Mouse (Mus musculus) bone marrow macrophage, adult 2 months (primary cell): ENCODE data around the gene Olfr963. TPM values are rescaled to one million over a fixed set of nuclear protein-coding genes. Genes with fewer than 3 reads are reported as not detected.
"Not testable (repeated sequence)": the region's sequence is repeated elsewhere in the genome, so short reads cannot be mapped to it uniquely, and the experiment has no call there.

Experiments
- H3K27ac ChIP-seq: 2 replicates; pipeline ENCODE4 v1.5.1; 2012; ENCODE audit warnings: low read depth, low read length; ENCODE audit not compliant: insufficient read depth
- H3K4me1 ChIP-seq: 2 replicates; pipeline ENCODE4 v1.6.1; 2012; ENCODE audit warnings: low read length; ENCODE audit not compliant: control insufficient read depth, insufficient read depth
- H3K4me3 ChIP-seq: 2 replicates; pipeline ENCODE4 v1.5.1; 2012; ENCODE audit warnings: mild to moderate bottlenecking, low read length, moderate library complexity; ENCODE audit not compliant: insufficient read depth
- CTCF ChIP-seq: IDR thresholded peaks from 2 replicates; pipeline ENCODE4 v1.5.1; 2012; ENCODE audit warnings: low read depth, mild to moderate bottlenecking, low read length, moderate library complexity
- POLR2A ChIP-seq: IDR thresholded peaks from 2 replicates; pipeline ENCODE4 v1.6.1; 2012; ENCODE audit warnings: mild to moderate bottlenecking, low read depth, low read length, borderline replicate concordance
- polyA plus RNA-seq: library from polyadenylated mRNA; stranded (reverse); fragments of >200 nt; gene quantifications from 2 replicates; pipeline ENCODE4 v1.2.4, GENCODE M21; 2012; ENCODE audit not compliant: missing spikeins, insufficient read depth, insufficient read length

The Olfr963 gene
- polyA plus RNA-seq, 1 experiment, result not detected

- H3K4me1 ChIP-seq, result peaks cover 9% of the 10 kb centered on the region
- TF ChIP-seq CTCF (no peak), POLR2A (no peak)
- no peak overlapping the region for H3K4me3 ChIP-seq
- H3K27ac ChIP-seq, result no peak overlapping the region
Measured at GRCm38 (mm10) chr9:39674820-39675219, 7.8 kb downstream of the Olfr963 start.

- TF ChIP-seq POLR2A (no peak), CTCF (no peak)
- Histone ChIP-seq H3K27ac (no peak overlapping the region), H3K4me1 (peaks cover 9% of the 10 kb centered on the region), H3K4me3 (no peak overlapping the region)
Measured at GRCm38 (mm10) chr9:39678557-39678956, 11.6 kb downstream of the Olfr963 start.

GRCm38 (mm10) chr9:39679280-39679679 lies 12.3 kb downstream of the Olfr963 start:
- peaks cover 9% of the 10 kb centered on the region for H3K4me1 ChIP-seq
- no peak overlapping the region for H3K4me3 ChIP-seq
- no peak overlapping the region for H3K27ac ChIP-seq
- TF ChIP-seq CTCF, result no peak
- no peak for TF ChIP-seq POLR2A

- H3K4me1 ChIP-seq, H3K4me3 ChIP-seq, H3K27ac ChIP-seq: not testable (repeated sequence)
Measured at GRCm38 (mm10) chr9:39701123-39701522, 34.1 kb downstream of the Olfr963 start.

GRCm38 (mm10) chr9:39707017-39707416 lies 40.0 kb downstream of the Olfr963 start, which contains the start of gene Olfr149:
TSS of gene Olfr149 (minus strand) at chr9:39707117.
- H3K4me3 ChIP-seq, result no peak within 1 kb of the TSS
- H3K27ac ChIP-seq, result no peak within 1 kb of the TSS
- peaks cover 4% of the 10 kb centered on the region; the same call in 1 of the 2 replicates for H3K4me1 ChIP-seq
- TF ChIP-seq POLR2A (no peak), CTCF (no peak)

- Histone ChIP-seq H3K4me3 (no peak overlapping the region), H3K4me1 (peaks cover 4% of the 10 kb centered on the region; the same call in 1 of the 2 replicates), H3K27ac (no peak overlapping the region)
- TF ChIP-seq CTCF (no peak), POLR2A (no peak)
Measured at GRCm38 (mm10) chr9:39708958-39709357, 42.0 kb downstream of the Olfr963 start.

- H3K27ac ChIP-seq, result no peak within 1 kb of the TSS
- TF ChIP-seq POLR2A (no peak), CTCF (no peak)
- no peak within 1 kb of the TSS for H3K4me3 ChIP-seq
- H3K4me1 ChIP-seq, result peaks cover 4% of the 10 kb centered on the region; the same call in 1 of the 2 replicates
Measured at GRCm38 (mm10) chr9:39711053-39711452, 44.0 kb downstream of the Olfr963 start, which contains the start of gene Olfr965. TSS of gene Olfr965 (plus strand) at chr9:39711353.

Other genes starting within 250 kb of the Olfr963 start
- not detected in 2 replicates for gene Olfr952, start 240.1 kb upstream of the Olfr963 start, polyA plus RNA-seq
- not detected in 2 replicates for gene Olfr954, start 210.5 kb upstream of the Olfr963 start, polyA plus RNA-seq
- gene Olfr955, start 195.3 kb upstream of the Olfr963 start, polyA plus RNA-seq, result not detected in 2 replicates
- gene Olfr44, start 173.2 kb upstream of the Olfr963 start, polyA plus RNA-seq, result not detected in 2 replicates
- not detected in 2 replicates for gene Olfr957, start 151.4 kb upstream of the Olfr963 start, polyA plus RNA-seq
- not detected in 2 replicates for gene Olfr958, start 113.2 kb upstream of the Olfr963 start, polyA plus RNA-seq
- gene Olfr959, start 91.6 kb upstream of the Olfr963 start, polyA plus RNA-seq, result not detected in 2 replicates
- gene AW551984, start 62.8 kb upstream of the Olfr963 start, polyA plus RNA-seq, result not detected in 2 replicates
- gene Olfr148, start 56.5 kb upstream of the Olfr963 start, polyA plus RNA-seq, result not detected in 2 replicates
- gene Olfr960, start 45.8 kb upstream of the Olfr963 start, polyA plus RNA-seq, result not detected in 2 replicates
- gene Olfr961, start 22.1 kb upstream of the Olfr963 start, polyA plus RNA-seq, result not detected in 2 replicates
- 0.28 TPM in 1 of 2 replicates, not detected in the other for gene Olfr149, start 39.9 kb downstream of the Olfr963 start, polyA plus RNA-seq
- gene Olfr965, start 44.1 kb downstream of the Olfr963 start, polyA plus RNA-seq, result not detected in 2 replicates
- not detected in 2 replicates for gene Olfr150, start 63.8 kb downstream of the Olfr963 start, polyA plus RNA-seq
- not detected in 2 replicates for gene Olfr967, start 79.0 kb downstream of the Olfr963 start, polyA plus RNA-seq
- gene Olfr968, start 116.0 kb downstream of the Olfr963 start, polyA plus RNA-seq, result not detected in 2 replicates
- not detected in 2 replicates for gene Olfr969, start 123.7 kb downstream of the Olfr963 start, polyA plus RNA-seq
- gene Olfr970, start 141.7 kb downstream of the Olfr963 start, polyA plus RNA-seq, result not detected in 2 replicates
- gene Olfr971, start 169.7 kb downstream of the Olfr963 start, polyA plus RNA-seq, result not detected in 2 replicates
- gene Olfr972, start 199.2 kb downstream of the Olfr963 start, polyA plus RNA-seq, result not detected in 2 replicates
- not detected in 2 replicates for gene Olfr229, start 240.1 kb downstream of the Olfr963 start, polyA plus RNA-seq